Mouse (Mus musculus): ENCODE data around the gene Kif22. TPM values are rescaled to one million over a fixed set of nuclear protein-coding genes. Genes with fewer than 3 reads are reported as not detected.

The Kif22 gene
- polyA plus RNA-seq, 1 experiment from 2014 or later: 207 TPM

GRCm38 (mm10) chr7:127066317-127066716 lies 24.0 kb upstream of the Kif22 start:
- Histone ChIP-seq H3K9me3 (ENCODE audit: control insufficient read depth, low read length) (no peaks in the 10 kb centered on the region), H3K4me2 (ENCODE audit: low read depth, low read length, severe bottlenecking) (no peak overlapping the region), H3K4me1 (replicated peaks; ENCODE audit: control insufficient read depth, insufficient read depth, low read length) (no peaks in the 10 kb centered on the region), H3K36me3 (ENCODE audit: control insufficient read depth, insufficient read depth, low read length) (no peaks in the 10 kb centered on the region), H3K9ac (ENCODE audit: low read length) (no peak overlapping the region), H3K27ac (ENCODE audit: low read depth, low read length) (no peak overlapping the region), H3K27me3 (ENCODE audit: control insufficient read depth, insufficient read depth, low read length) (no peaks in the 10 kb centered on the region), H3K4me3 (ENCODE audit: low read depth, low read length) (no peak overlapping the region)
- no peak for DNase-seq (ENCODE audit: low spot score)
- ATAC-seq (replicated peaks; ENCODE audit: low FRiP score): no peak
- 86% methylated on average over 4 of the region's 4 CpGs for WGBS

GRCm38 (mm10) chr7:127065538-127065937 lies 23.3 kb upstream of the Kif22 start:
- no peak for DNase-seq (ENCODE audit: low spot score)
- Histone ChIP-seq H3K27ac (ENCODE audit: low read depth, low read length) (no peak overlapping the region), H3K4me1 (replicated peaks; ENCODE audit: control insufficient read depth, insufficient read depth, low read length) (no peaks in the 10 kb centered on the region), H3K36me3 (ENCODE audit: control insufficient read depth, insufficient read depth, low read length) (no peaks in the 10 kb centered on the region), H3K9me3 (ENCODE audit: control insufficient read depth, low read length) (no peaks in the 10 kb centered on the region), H3K4me3 (ENCODE audit: low read depth, low read length) (no peak overlapping the region), H3K4me2 (ENCODE audit: low read depth, low read length, severe bottlenecking) (no peak overlapping the region), H3K9ac (ENCODE audit: low read length) (no peak overlapping the region), H3K27me3 (ENCODE audit: control insufficient read depth, insufficient read depth, low read length) (no peaks in the 10 kb centered on the region)
- WGBS: 91% methylated on average over 6 of the region's 6 CpGs
- ATAC-seq (replicated peaks; ENCODE audit: low FRiP score): no peak

DNA sequence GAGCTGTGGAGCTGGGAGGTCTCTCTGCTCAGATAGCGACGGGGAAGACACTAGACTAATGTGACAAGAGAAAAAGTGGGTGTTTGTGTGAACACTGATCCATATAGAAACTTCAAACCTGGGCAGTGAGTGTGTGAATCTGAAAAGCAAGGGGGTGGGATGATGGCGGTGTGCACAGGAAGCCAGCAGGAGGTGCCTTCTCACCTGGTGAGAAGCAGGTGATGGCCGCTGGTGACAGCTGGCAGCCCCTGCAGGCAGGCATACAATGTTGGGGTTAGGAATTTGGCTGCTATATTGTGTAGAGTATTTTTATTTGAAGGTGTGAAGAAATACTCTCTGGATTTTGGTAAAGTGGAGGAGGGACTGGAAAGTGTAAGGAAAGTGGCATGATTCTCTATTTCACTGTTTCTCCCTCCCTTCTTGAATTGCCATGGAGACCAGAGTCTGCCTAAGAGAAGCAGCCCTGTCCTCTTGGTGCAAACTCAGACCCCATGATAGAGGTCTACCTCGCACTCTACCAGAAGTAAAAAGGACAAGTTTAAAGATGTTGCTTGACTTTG lies 12.8 kb upstream of the Kif22 start:
- no peaks in the 10 kb centered on the region for H3K9me3 ChIP-seq (ENCODE audit: control insufficient read depth, low read length)
- no peak overlapping the region for H3K4me3 ChIP-seq (ENCODE audit: low read depth, low read length)
- no peak overlapping the region for H3K4me2 ChIP-seq (ENCODE audit: low read depth, low read length, severe bottlenecking)
- WGBS: 69% methylated on average over 5 of the region's 5 CpGs
- no peaks in the 10 kb centered on the region for H3K36me3 ChIP-seq (ENCODE audit: control insufficient read depth, insufficient read depth, low read length)
- ATAC-seq (replicated peaks; ENCODE audit: low FRiP score) (no peak), DNase-seq (ENCODE audit: low spot score) (no peak)
- H3K27ac ChIP-seq (ENCODE audit: low read depth, low read length): no peak overlapping the region
- H3K27me3 ChIP-seq (ENCODE audit: control insufficient read depth, insufficient read depth, low read length): no peaks in the 10 kb centered on the region
- no peaks in the 10 kb centered on the region for H3K4me1 ChIP-seq (replicated peaks; ENCODE audit: control insufficient read depth, insufficient read depth, low read length)
- no peak overlapping the region for H3K9ac ChIP-seq (ENCODE audit: low read length)

DNA sequence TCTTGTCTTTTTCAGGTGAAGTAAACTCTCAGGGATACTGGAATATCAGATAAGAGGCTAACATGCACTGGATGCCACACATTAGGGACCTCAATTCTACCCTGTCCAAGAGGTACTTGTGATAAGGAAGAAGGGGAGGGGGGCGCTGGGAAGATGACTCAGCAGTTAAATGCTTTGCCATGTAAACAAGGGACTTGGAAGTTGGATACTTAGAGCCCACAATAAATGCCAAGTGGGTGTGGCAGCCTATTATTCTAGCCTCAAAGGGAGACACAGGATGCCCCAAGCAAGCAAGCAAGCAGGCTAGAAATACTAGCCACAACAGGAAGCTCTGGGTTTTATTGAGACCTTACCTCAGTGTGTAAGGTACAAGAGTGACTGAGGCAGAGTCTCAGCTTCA lies 11.0 kb downstream of the Kif22 start:
- 0 out of 2 replicates have a peak, but pooled peaks cover 4% of the 10 kb centered on the region for H3K4me1 ChIP-seq (replicated peaks; ENCODE audit: control insufficient read depth, insufficient read depth, low read length)
- no peak overlapping the region for H3K4me3 ChIP-seq (ENCODE audit: low read depth, low read length)
- DNase-seq (ENCODE audit: low spot score) (no peak), ATAC-seq (replicated peaks; ENCODE audit: low FRiP score) (no peak)
- WGBS: 95% methylated on average over 1 of the region's 1 CpGs
- H3K27ac ChIP-seq (ENCODE audit: low read depth, low read length): no peak overlapping the region
- no peak overlapping the region for H3K4me2 ChIP-seq (ENCODE audit: low read depth, low read length, severe bottlenecking)
- H3K36me3 ChIP-seq (ENCODE audit: control insufficient read depth, insufficient read depth, low read length): peaks cover 32% of the 10 kb centered on the region; the same call in 1 of the 2 replicates
- H3K9ac ChIP-seq (ENCODE audit: low read length): no peak overlapping the region
- no peaks in the 10 kb centered on the region for H3K27me3 ChIP-seq (ENCODE audit: control insufficient read depth, insufficient read depth, low read length)
- no peaks in the 10 kb centered on the region for H3K9me3 ChIP-seq (ENCODE audit: control insufficient read depth, low read length)

GRCm38 (mm10) chr7:127030172-127030571 lies 12.1 kb downstream of the Kif22 start:
- Histone ChIP-seq H3K9me3 (ENCODE audit: control insufficient read depth, low read length) (no peaks in the 10 kb centered on the region), H3K36me3 (ENCODE audit: control insufficient read depth, insufficient read depth, low read length) (peaks cover 32% of the 10 kb centered on the region; the same call in 1 of the 2 replicates), H3K4me2 (ENCODE audit: low read depth, low read length, severe bottlenecking) (no peak overlapping the region), H3K4me1 (replicated peaks; ENCODE audit: control insufficient read depth, insufficient read depth, low read length) (0 out of 2 replicates have a peak, but pooled peaks cover 4% of the 10 kb centered on the region), H3K27me3 (ENCODE audit: control insufficient read depth, insufficient read depth, low read length) (no peaks in the 10 kb centered on the region), H3K9ac (ENCODE audit: low read length) (no peak overlapping the region), H3K4me3 (ENCODE audit: low read depth, low read length) (no peak overlapping the region), H3K27ac (ENCODE audit: low read depth, low read length) (no peak overlapping the region)
- ATAC-seq (replicated peaks; ENCODE audit: low FRiP score) (no peak), DNase-seq (ENCODE audit: low spot score) (no peak)
- WGBS: 97% methylated on average over 1 of the region's 1 CpGs

GRCm38 (mm10) chr7:127027885-127028284 lies 14.4 kb downstream of the Kif22 start:
- 70% methylated on average over 8 of the region's 8 CpGs for WGBS
- peak overlapping the region; percentile 94 for H3K4me2 ChIP-seq (ENCODE audit: low read depth, low read length, severe bottlenecking)
- peak overlapping the region; percentile 82 for H3K4me3 ChIP-seq (ENCODE audit: low read depth, low read length)
- peak overlapping the region; percentile 99 for H3K9ac ChIP-seq (ENCODE audit: low read length)
- H3K9me3 ChIP-seq (ENCODE audit: control insufficient read depth, low read length): no peaks in the 10 kb centered on the region
- ATAC-seq (replicated peaks; ENCODE audit: low FRiP score): no peak
- no peaks in the 10 kb centered on the region for H3K27me3 ChIP-seq (ENCODE audit: control insufficient read depth, insufficient read depth, low read length)
- H3K36me3 ChIP-seq (ENCODE audit: control insufficient read depth, insufficient read depth, low read length): peaks cover 27% of the 10 kb centered on the region; the same call in 1 of the 2 replicates
- H3K4me1 ChIP-seq (replicated peaks; ENCODE audit: control insufficient read depth, insufficient read depth, low read length): peaks cover 21% of the 10 kb centered on the region
- peak overlapping the region; percentile 98 for H3K27ac ChIP-seq (ENCODE audit: low read depth, low read length)
- no peak for DNase-seq (ENCODE audit: low spot score)

GRCm38 (mm10) chr7:127026984-127027726 lies 15.1 kb downstream of the Kif22 start, which contains the start of gene Maz:
Maz (minus strand) TSS chr7:127027037.
- Histone ChIP-seq H3K4me1 (replicated peaks; ENCODE audit: control insufficient read depth, insufficient read depth, low read length) (peaks cover 26% of the 10 kb centered on the region), H3K9me3 (ENCODE audit: control insufficient read depth, low read length) (no peaks in the 10 kb centered on the region), H3K36me3 (ENCODE audit: control insufficient read depth, insufficient read depth, low read length) (peaks cover 22% of the 10 kb centered on the region; the same call in 1 of the 2 replicates), H3K27ac (ENCODE audit: low read depth, low read length) (peak within 1 kb of the TSS; percentile 98), H3K9ac (ENCODE audit: low read length) (peak within 1 kb of the TSS; percentile 99), H3K4me2 (ENCODE audit: low read depth, low read length, severe bottlenecking) (peak within 1 kb of the TSS; percentile 94), H3K4me3 (ENCODE audit: low read depth, low read length) (peak within 1 kb of the TSS; percentile 82), H3K27me3 (ENCODE audit: control insufficient read depth, insufficient read depth, low read length) (no peaks in the 10 kb centered on the region)
- ATAC-seq (replicated peaks; ENCODE audit: low FRiP score) (peak; percentile 92), DNase-seq (ENCODE audit: low spot score) (peak; percentile 100)
- WGBS: under 1% methylated on average over 43 of the region's 63 CpGs

- H3K27me3 ChIP-seq (ENCODE audit: control insufficient read depth, insufficient read depth, low read length): no peaks in the 10 kb centered on the region
- H3K4me2 ChIP-seq (ENCODE audit: low read depth, low read length, severe bottlenecking): peak overlapping the region; percentile 94; the same call in 1 of the 2 replicates
- peaks cover 29% of the 10 kb centered on the region for H3K4me1 ChIP-seq (replicated peaks; ENCODE audit: control insufficient read depth, insufficient read depth, low read length)
- DNase-seq (ENCODE audit: low spot score): no peak
- peaks cover 16% of the 10 kb centered on the region; the same call in 1 of the 2 replicates for H3K36me3 ChIP-seq (ENCODE audit: control insufficient read depth, insufficient read depth, low read length)
- WGBS: 9% methylated on average over 11 of the region's 48 CpGs
- no peak for ATAC-seq (replicated peaks; ENCODE audit: low FRiP score)
- peak overlapping the region; percentile 98 for H3K27ac ChIP-seq (ENCODE audit: low read depth, low read length)
- peak overlapping the region; percentile 99 for H3K9ac ChIP-seq (ENCODE audit: low read length)
- peak overlapping the region; percentile 82 for H3K4me3 ChIP-seq (ENCODE audit: low read depth, low read length)
- H3K9me3 ChIP-seq (ENCODE audit: control insufficient read depth, low read length): no peaks in the 10 kb centered on the region
These were observed 15.7 kb downstream of the Kif22 start for GRCm38 (mm10) chr7:127026616-127026983.

Data from forebrain, embryonic 11.5 days (tissue).